Mouse (Mus musculus) limb, embryonic 13.5 days (tissue): ENCODE data around the gene Hoxa5. TPM values are rescaled to one million over a fixed set of nuclear protein-coding genes. Genes with fewer than 3 reads are reported as not detected.

Experiments used
- ATAC-seq: fragments of 200-750 bp; cut with Nextera tagmentation; 2 replicates; pipeline ENCODE4 v1.8.0; 2017; ENCODE audit warnings: low read depth, moderate number of reproducible peaks, moderate TSS enrichment; ENCODE audit not compliant: low FRiP score
- H3K27ac ChIP-seq: fragments of 300-500 bp; sonication (generic); 2 replicates; pipeline ENCODE4 v1.5.1; 2015; ENCODE audit warnings: inconsistent platforms, mild to moderate bottlenecking, moderate library complexity
- H3K27me3 ChIP-seq: fragments of 300-500 bp; sonication (generic); 2 replicates; pipeline ENCODE4 v1.6.1; 2015; ENCODE audit warnings: mild to moderate bottlenecking, inconsistent platforms
- H3K36me3 ChIP-seq: fragments of 300-500 bp; sonication (generic); 2 replicates; pipeline ENCODE4 v1.6.1; 2015; ENCODE audit warnings: inconsistent platforms, mild to moderate bottlenecking, moderate library complexity
- H3K4me1 ChIP-seq: fragments of 300-500 bp; sonication (generic); 2 replicates; pipeline ENCODE4 v1.6.1; 2015; ENCODE audit warnings: inconsistent platforms
- H3K4me2 ChIP-seq: fragments of 300-500 bp; sonication (generic); replicated peaks from 2 replicates; pipeline ENCODE4 v1.6.1; 2015; ENCODE audit warnings: inconsistent platforms, mild to moderate bottlenecking, moderate library complexity
- H3K4me3 ChIP-seq: fragments of 300-500 bp; sonication (generic); 2 replicates; pipeline ENCODE4 v1.5.1; 2015; ENCODE audit warnings: moderate library complexity, mild to moderate bottlenecking, inconsistent platforms
- H3K9ac ChIP-seq: fragments of 300-500 bp; sonication (generic); 2 replicates; pipeline ENCODE4 v1.6.1; 2015; ENCODE audit warnings: mild to moderate bottlenecking, inconsistent platforms
- H3K9me3 ChIP-seq: fragments of 300-500 bp; sonication (generic); 2 replicates; pipeline ENCODE4 v1.6.1; 2016; ENCODE audit warnings: inconsistent platforms
- WGBS: fragments of 180-500 bp; shearing (Covaris S2); methylation state at CpG from one replicate; pipeline ENCODE4 v1.1.7; 2015; 5-methylcytosine and 5-hydroxymethylcytosine counted together
- polyA plus RNA-seq: library from polyadenylated mRNA; unstranded; fragments of >200 nt; fragmentation: Nextera tagmentation; extraction: Ambion mirVana; gene quantifications from 2 replicates; pipeline ENCODE4 v1.2.1, GENCODE M21; 2015

The Hoxa5 gene
- polyA plus RNA-seq, 1 experiment from 2014 or later = 5.3 TPM

GRCm38 (mm10) chr6:52185222-52185621 lies 19.2 kb downstream of the Hoxa5 start:
- no peak for ATAC-seq
- H3K36me3 ChIP-seq = no peaks in the 10 kb centered on the region; the same call in 1 of the 2 replicates
- H3K4me3 ChIP-seq = no peak overlapping the region; the same call in 1 of the 2 replicates
- peak overlapping the region; percentile 31; the same call in 1 of the 2 replicates for H3K4me2 ChIP-seq
- H3K27me3 ChIP-seq = peaks cover 82% of the 10 kb centered on the region
- H3K4me1 ChIP-seq = peaks cover 50% of the 10 kb centered on the region
- no peak overlapping the region for H3K27ac ChIP-seq
- H3K9me3 ChIP-seq = no peaks in the 10 kb centered on the region
- no peak overlapping the region for H3K9ac ChIP-seq
- 5% methylated on average over 19 of the region's 19 CpGs for WGBS

GRCm38 (mm10) chr6:52184668-52185067 lies 19.7 kb downstream of the Hoxa5 start:
- H3K9ac ChIP-seq = no peak overlapping the region
- peaks cover 50% of the 10 kb centered on the region for H3K4me1 ChIP-seq
- no peak overlapping the region for H3K4me3 ChIP-seq
- no peaks in the 10 kb centered on the region; the same call in 1 of the 2 replicates for H3K36me3 ChIP-seq
- H3K27ac ChIP-seq = no peak overlapping the region
- H3K9me3 ChIP-seq = no peaks in the 10 kb centered on the region
- H3K27me3 ChIP-seq = peaks cover 82% of the 10 kb centered on the region
- ATAC-seq = no peak
- WGBS = 25% methylated on average over 6 of the region's 6 CpGs
- no peak overlapping the region for H3K4me2 ChIP-seq

- no peaks in the 10 kb centered on the region; the same call in 1 of the 2 replicates for H3K36me3 ChIP-seq
- H3K4me3 ChIP-seq = no peak overlapping the region
- H3K4me2 ChIP-seq = no peak overlapping the region
- no peaks in the 10 kb centered on the region for H3K9me3 ChIP-seq
- ATAC-seq = no peak
- 32% methylated on average over 10 of the region's 10 CpGs for WGBS
- no peak overlapping the region for H3K9ac ChIP-seq
- H3K4me1 ChIP-seq = peaks cover 50% of the 10 kb centered on the region
- H3K27me3 ChIP-seq = peaks cover 83% of the 10 kb centered on the region
- no peak overlapping the region for H3K27ac ChIP-seq
Observed at GRCm38 (mm10) chr6:52183311-52184080, 20.9 kb downstream of the Hoxa5 start.

- no peak overlapping the region for H3K4me3 ChIP-seq
- H3K27ac ChIP-seq = no peak overlapping the region
- ATAC-seq = no peak
- no peak overlapping the region for H3K4me2 ChIP-seq
- WGBS = 23% methylated on average over 1 of the region's 1 CpGs
- H3K9ac ChIP-seq = no peak overlapping the region
- peaks cover 54% of the 10 kb centered on the region for H3K4me1 ChIP-seq
- peaks cover 86% of the 10 kb centered on the region for H3K27me3 ChIP-seq
- no peaks in the 10 kb centered on the region for H3K9me3 ChIP-seq
- H3K36me3 ChIP-seq = no peaks in the 10 kb centered on the region; the same call in 1 of the 2 replicates
Observed at GRCm38 (mm10) chr6:52182793-52183192, 21.6 kb downstream of the Hoxa5 start.

- H3K27ac ChIP-seq = no peak overlapping the region
- WGBS = 54% methylated on average over 2 of the region's 2 CpGs
- H3K4me1 ChIP-seq = peaks cover 61% of the 10 kb centered on the region
- H3K4me2 ChIP-seq = no peak overlapping the region
- H3K27me3 ChIP-seq = peaks cover 87% of the 10 kb centered on the region
- no peak overlapping the region for H3K9ac ChIP-seq
- ATAC-seq = no peak
- H3K4me3 ChIP-seq = no peak overlapping the region
- no peaks in the 10 kb centered on the region for H3K9me3 ChIP-seq
- H3K36me3 ChIP-seq = no peaks in the 10 kb centered on the region; the same call in 1 of the 2 replicates
Observed at GRCm38 (mm10) chr6:52182030-52182429, 22.4 kb downstream of the Hoxa5 start.

- no peak overlapping the region for H3K4me2 ChIP-seq
Observed at GRCm38 (mm10) chr6:52180726-52181125, 23.7 kb downstream of the Hoxa5 start.

GRCm38 (mm10) chr6:52180213-52180710 lies 24.1 kb downstream of the Hoxa5 start:
- WGBS = 33% methylated on average over 11 of the region's 11 CpGs
- no peak for ATAC-seq
- Histone ChIP-seq H3K36me3 (no peaks in the 10 kb centered on the region; the same call in 1 of the 2 replicates), H3K27me3 (peaks cover 79% of the 10 kb centered on the region), H3K4me1 (peaks cover 72% of the 10 kb centered on the region), H3K4me2 (no peak overlapping the region), H3K9ac (no peak overlapping the region), H3K9me3 (no peaks in the 10 kb centered on the region), H3K4me3 (no peak overlapping the region), H3K27ac (no peak overlapping the region)

More at GRCm38 (mm10) chr6:52180726-52181125, 23.7 kb downstream of the Hoxa5 start:
- ATAC-seq = no peak
- H3K9me3 ChIP-seq = no peaks in the 10 kb centered on the region
- WGBS = 56% methylated on average over 3 of the region's 3 CpGs
- no peak overlapping the region for H3K9ac ChIP-seq
- H3K27me3 ChIP-seq = peaks cover 83% of the 10 kb centered on the region
- H3K36me3 ChIP-seq = no peaks in the 10 kb centered on the region; the same call in 1 of the 2 replicates
- H3K27ac ChIP-seq = no peak overlapping the region
- H3K4me1 ChIP-seq = peaks cover 72% of the 10 kb centered on the region
- no peak overlapping the region for H3K4me3 ChIP-seq

GRCm38 (mm10) chr6:52179690-52180089 lies 24.7 kb downstream of the Hoxa5 start:
- Histone ChIP-seq H3K4me3 (0 out of 2 replicates have a peak overlapping the region, but pooled peaks have one; percentile 4), H3K27ac (no peak overlapping the region), H3K36me3 (no peaks in the 10 kb centered on the region; the same call in 1 of the 2 replicates), H3K9ac (no peak overlapping the region), H3K4me2 (peak overlapping the region; percentile 37), H3K4me1 (peaks cover 72% of the 10 kb centered on the region), H3K27me3 (peaks cover 80% of the 10 kb centered on the region), H3K9me3 (no peaks in the 10 kb centered on the region)
- 26% methylated on average over 10 of the region's 10 CpGs for WGBS
- no peak for ATAC-seq

GRCm38 (mm10) chr6:52178918-52179665 lies 25.3 kb downstream of the Hoxa5 start:
- H3K4me3 ChIP-seq = 0 out of 2 replicates have a peak overlapping the region, but pooled peaks have one; percentile 4
- H3K9ac ChIP-seq = no peak overlapping the region
- ATAC-seq = no peak
- no peaks in the 10 kb centered on the region for H3K9me3 ChIP-seq
- H3K4me1 ChIP-seq = peaks cover 67% of the 10 kb centered on the region
- H3K27me3 ChIP-seq = peaks cover 74% of the 10 kb centered on the region
- no peak overlapping the region for H3K27ac ChIP-seq
- H3K4me2 ChIP-seq = peak overlapping the region; percentile 37
- no peaks in the 10 kb centered on the region; the same call in 1 of the 2 replicates for H3K36me3 ChIP-seq
- WGBS = 30% methylated on average over 4 of the region's 4 CpGs

- H3K4me1 ChIP-seq = peaks cover 66% of the 10 kb centered on the region
Observed at GRCm38 (mm10) chr6:52177806-52178205, 26.6 kb downstream of the Hoxa5 start.

GRCm38 (mm10) chr6:52177061-52177735 lies 27.2 kb downstream of the Hoxa5 start, which contains the start of gene 5730596B20Rik:
Gene 5730596B20Rik, plus strand, starts transcription at chr6:52177498.
- WGBS = 10% methylated on average over 36 of the region's 36 CpGs
- Histone ChIP-seq H3K4me2 (peak within 1 kb of the TSS; percentile 70), H3K27me3 (peaks cover 66% of the 10 kb centered on the region), H3K27ac (no peak within 1 kb of the TSS; the same call in 1 of the 2 replicates), H3K9ac (peak within 1 kb of the TSS; percentile 63; the same call in 1 of the 2 replicates), H3K36me3 (no peaks in the 10 kb centered on the region; the same call in 1 of the 2 replicates), H3K9me3 (no peaks in the 10 kb centered on the region), H3K4me1 (peaks cover 72% of the 10 kb centered on the region), H3K4me3 (peak within 1 kb of the TSS; percentile 47)
- no peak for ATAC-seq

More at GRCm38 (mm10) chr6:52177806-52178205, 26.6 kb downstream of the Hoxa5 start:
- Histone ChIP-seq H3K27ac (no peak overlapping the region), H3K27me3 (peaks cover 65% of the 10 kb centered on the region), H3K9ac (no peak overlapping the region), H3K36me3 (no peaks in the 10 kb centered on the region; the same call in 1 of the 2 replicates), H3K4me2 (peak overlapping the region; percentile 70), H3K9me3 (no peaks in the 10 kb centered on the region), H3K4me3 (peak overlapping the region; percentile 47)
- WGBS = 16% methylated on average over 9 of the region's 9 CpGs
- no peak for ATAC-seq
